ENCODE assay signal across 10 mouse cellular contexts in the genomic region with DNA sequence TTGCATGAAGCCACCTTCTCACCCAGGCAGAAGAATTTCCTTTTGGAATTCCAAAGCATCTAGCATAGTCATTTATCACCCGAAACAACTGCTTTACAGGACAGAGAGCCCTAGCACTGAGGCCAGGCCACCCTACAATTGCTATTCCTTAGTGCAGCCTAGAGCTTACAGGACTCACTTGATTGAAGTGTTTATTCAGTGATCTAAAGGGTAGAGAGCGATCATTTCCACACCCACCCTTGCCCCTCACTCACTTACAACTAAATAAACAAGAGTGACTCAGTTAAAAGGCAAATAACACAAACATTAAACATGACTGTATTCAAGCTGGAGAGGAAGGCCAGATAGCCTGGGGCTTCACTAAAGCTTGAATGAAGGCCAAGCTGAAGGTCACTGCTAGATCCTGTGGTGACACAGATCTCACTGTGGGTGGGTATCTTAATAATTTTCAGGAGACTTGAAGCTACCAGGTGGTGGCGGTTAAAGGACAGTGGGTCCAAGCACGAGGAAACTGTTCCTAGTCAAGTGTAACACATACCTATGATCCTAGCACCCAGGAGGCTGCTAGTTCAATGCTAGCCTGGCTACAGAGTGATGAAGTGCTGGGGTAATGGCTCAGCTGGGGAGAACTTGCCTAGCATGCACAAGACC.
DNase-seq lines count a peak whose midpoint lies in the region; ATAC-seq and TF ChIP-seq lines count a peak whose summit lies in the region.
"Had no signal": no experiment of that assay in that cellular context is flagged by ENCODE, and none has a peak within 500 bp of the region (broad histone marks: within the 10 kb centered on the region; RNA-seq: fewer than 3 reads in every experiment).

No protein-coding gene starts in this region.

- peak overlapping the region; percentile 68; the same call in 1 of the 2 replicates for H3K27ac ChIP-seq in hindbrain, embryonic 14.5 days
- H3K27ac ChIP-seq in hindbrain, embryonic 10.5 days, result no peak overlapping the region
- peak overlapping the region; percentile 10; the same call in 1 of the 2 replicates for H3K27ac ChIP-seq in kidney, postnatal 0 days
- H3K27ac ChIP-seq: liver, embryonic 14.5 days had no signal

- no peak overlapping the region for H3K4me3 ChIP-seq in hindbrain, embryonic 14.5 days (replicated peaks; ENCODE audit: low read length)
- no peak overlapping the region for H3K4me3 ChIP-seq in hindbrain, embryonic 10.5 days
- no peak overlapping the region for H3K4me3 ChIP-seq in kidney, postnatal 0 days (replicated peaks; ENCODE audit: low read depth, low read length)

- H3K9ac ChIP-seq in hindbrain, embryonic 14.5 days, result no peak overlapping the region
- H3K9ac ChIP-seq in kidney, postnatal 0 days (ENCODE audit: low read depth, low read length), result no peak overlapping the region
- H3K9ac ChIP-seq: liver, embryonic 14.5 days had no signal

- H3K9me3 ChIP-seq in hindbrain, embryonic 14.5 days (ENCODE audit: control insufficient read depth, low read length), result no peaks in the 10 kb centered on the region
- no peaks in the 10 kb centered on the region for H3K9me3 ChIP-seq in hindbrain, embryonic 10.5 days
- no peaks in the 10 kb centered on the region for H3K9me3 ChIP-seq in kidney, postnatal 0 days (replicated peaks; ENCODE audit: low read length)

- no peak for TF ChIP-seq CTCF in kidney, postnatal 0 days (IDR thresholded peaks at IDR 0.05; ENCODE audit: low read depth)

- DNase-seq in cerebellum, adult 18-20 months, result peak; percentile 17 to 19
- DNase-seq in cerebellum, postnatal 4 days (ENCODE audit: low spot score in 2 of 2), result no peak
- DNase-seq in hindbrain, embryonic 14.5 days (ENCODE audit: low spot score), result no peak
- no peak for DNase-seq in hindbrain, embryonic 10.5 days (ENCODE audit: low spot score)
- peak; percentile 49 for DNase-seq in ZHBTc4 (ENCODE audit: low read depth, low spot score)
- DNase-seq in kidney, postnatal 0 days (ENCODE audit: low spot score), result no peak
- DNase-seq in layer of hippocampus, postnatal 36 days, result no peak
- DNase-seq in right cerebral cortex, postnatal 14 days, result no peak
- DNase-seq: thymus, adult 2 months had no signal

- H3K4me2 ChIP-seq in hindbrain, embryonic 14.5 days (replicated peaks), result no peak overlapping the region
- no peak overlapping the region for H3K4me2 ChIP-seq in kidney, postnatal 0 days (ENCODE audit: low read length)

- ATAC-seq in hindbrain, embryonic 14.5 days (ENCODE audit: low FRiP score), result no peak
- no peak for ATAC-seq in kidney, postnatal 0 days (replicated peaks; ENCODE audit: low FRiP score, low read depth)

- H3K27me3 ChIP-seq in hindbrain, embryonic 14.5 days (ENCODE audit: control insufficient read depth, insufficient read depth, low read length), result no peaks in the 10 kb centered on the region
- no peaks in the 10 kb centered on the region for H3K27me3 ChIP-seq in hindbrain, embryonic 10.5 days (ENCODE audit: insufficient read depth, poor library complexity, severe bottlenecking)
- no peaks in the 10 kb centered on the region for H3K27me3 ChIP-seq in kidney, postnatal 0 days (ENCODE audit: insufficient read depth, low read length)

- WGBS in hindbrain, embryonic 14.5 days, result 74% methylated on average over 4 of the region's 4 CpGs
- 75% methylated on average over 4 of the region's 4 CpGs for WGBS in hindbrain, embryonic 10.5 days
- 40% methylated on average over 4 of the region's 4 CpGs for WGBS in kidney, postnatal 0 days

- peaks cover 20% of the 10 kb centered on the region for H3K4me1 ChIP-seq in hindbrain, embryonic 14.5 days (replicated peaks; ENCODE audit: control insufficient read depth, insufficient read depth, low read length)
- H3K4me1 ChIP-seq in hindbrain, embryonic 10.5 days (replicated peaks), result peaks cover 31% of the 10 kb centered on the region
- peaks cover 29% of the 10 kb centered on the region for H3K4me1 ChIP-seq in kidney, postnatal 0 days (replicated peaks; ENCODE audit: insufficient read depth, low read length)

- no peaks in the 10 kb centered on the region for H3K36me3 ChIP-seq in hindbrain, embryonic 14.5 days (replicated peaks; ENCODE audit: control insufficient read depth, insufficient read depth)
- H3K36me3 ChIP-seq in hindbrain, embryonic 10.5 days, result peaks cover 12% of the 10 kb centered on the region
- no peaks in the 10 kb centered on the region for H3K36me3 ChIP-seq in kidney, postnatal 0 days (ENCODE audit: insufficient read depth, low read length)

Comparison
In these comparisons a context has a peak if more than half of its experiments do, and no peak if none do; other contexts are left out.
1. DNase-seq: peak in cerebellum, adult 18-20 months (2 of 2) and ZHBTc4 (single experiment); none in cerebellum, postnatal 4 days (0 of 2), hindbrain, embryonic 14.5 days (single experiment), hindbrain, embryonic 10.5 days (single experiment), kidney, postnatal 0 days (single experiment), layer of hippocampus, postnatal 36 days (0 of 2) and right cerebral cortex, postnatal 14 days (single experiment).